Mouse (Mus musculus): ENCODE results near the gene Prkag2. TPM values are rescaled to one million over a fixed set of nuclear protein-coding genes. Genes with fewer than 3 reads are reported as not detected.
A peak's percentile ranks its signal among the peaks of the same experiment; 100 is the strongest.

Gene Prkag2
- total RNA-seq, 2 experiments from 2014 or later, result 151 to 155 TPM

DNA sequence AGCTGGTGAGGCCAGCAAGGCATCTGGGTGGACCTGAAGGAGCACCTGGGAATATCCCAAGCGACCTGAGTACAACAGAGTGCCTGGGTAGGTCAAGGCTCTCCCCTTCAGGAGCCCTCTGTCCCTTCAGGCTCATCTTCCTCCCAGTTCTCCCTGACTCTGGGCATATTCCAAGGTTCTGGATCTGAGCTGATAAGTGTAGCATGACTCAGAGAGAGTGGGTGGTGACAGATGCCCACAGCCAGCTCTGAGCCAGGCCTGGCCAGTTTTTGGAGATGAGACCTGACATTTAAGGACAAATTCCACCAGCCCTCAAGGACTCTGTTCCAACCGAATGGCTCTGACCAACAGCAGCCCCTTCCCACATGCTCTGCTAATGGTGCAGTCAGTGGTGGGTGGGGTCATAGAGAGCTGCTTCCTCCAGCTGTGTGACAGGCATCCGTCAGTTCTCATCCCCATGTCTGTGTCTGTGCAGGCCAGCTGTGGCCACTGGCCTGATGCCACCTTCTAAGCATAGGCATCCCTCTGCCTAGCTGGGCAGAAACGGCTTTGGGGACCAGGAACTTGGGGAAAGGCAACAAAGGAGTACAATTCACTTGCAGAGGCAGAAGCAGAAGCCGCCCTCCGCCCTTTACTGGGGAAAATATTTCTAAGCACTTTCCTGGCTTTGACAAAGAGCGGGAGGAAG lies 46.3 kb downstream of the Prkag2 start:
- no peak for DNase-seq (ENCODE audit: low spot score in 2 of 2)

DNA sequence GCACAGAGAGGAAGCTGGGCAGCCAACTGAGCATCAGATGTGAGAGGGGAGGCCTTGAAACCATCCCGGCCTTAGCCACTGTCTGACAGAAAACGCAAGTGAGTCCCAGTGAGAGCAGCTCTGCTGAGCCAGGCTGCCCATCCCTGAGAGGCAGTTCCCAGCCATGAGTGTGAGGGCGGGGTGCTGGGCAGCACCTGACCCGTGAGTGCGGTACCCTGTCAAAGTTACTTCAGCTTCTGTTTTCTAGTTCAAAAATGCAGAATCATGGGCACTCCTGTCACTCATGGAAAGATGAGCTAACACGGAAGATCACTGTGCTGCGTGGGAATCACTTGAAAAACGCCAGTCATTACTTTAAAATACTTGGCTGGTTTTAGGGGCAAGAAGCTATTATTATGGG lies 49.6 kb downstream of the Prkag2 start:
- DNase-seq (ENCODE audit: low spot score in 2 of 2), result no peak

DNA sequence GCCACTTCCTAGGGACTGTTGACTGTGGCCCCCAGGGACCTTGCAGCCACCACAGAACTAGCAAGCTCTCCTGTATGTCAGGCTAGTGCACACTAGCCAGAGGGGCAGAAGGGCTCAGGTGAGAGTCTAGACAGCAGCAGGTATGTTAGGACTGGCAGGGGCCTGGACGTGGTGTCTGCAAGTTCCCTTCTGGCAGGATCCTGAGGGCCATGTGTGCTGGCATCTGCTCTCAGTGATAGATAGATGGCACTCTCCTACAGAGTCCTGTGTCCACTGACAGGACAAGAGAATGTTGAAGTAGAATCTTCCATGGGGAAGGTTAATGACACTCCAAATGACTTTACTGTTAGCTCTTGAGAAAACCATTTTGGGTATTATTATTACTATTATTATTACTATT lies 52.8 kb downstream of the Prkag2 start:
- DNase-seq (ENCODE audit: low spot score in 2 of 2), result no peak

DNA sequence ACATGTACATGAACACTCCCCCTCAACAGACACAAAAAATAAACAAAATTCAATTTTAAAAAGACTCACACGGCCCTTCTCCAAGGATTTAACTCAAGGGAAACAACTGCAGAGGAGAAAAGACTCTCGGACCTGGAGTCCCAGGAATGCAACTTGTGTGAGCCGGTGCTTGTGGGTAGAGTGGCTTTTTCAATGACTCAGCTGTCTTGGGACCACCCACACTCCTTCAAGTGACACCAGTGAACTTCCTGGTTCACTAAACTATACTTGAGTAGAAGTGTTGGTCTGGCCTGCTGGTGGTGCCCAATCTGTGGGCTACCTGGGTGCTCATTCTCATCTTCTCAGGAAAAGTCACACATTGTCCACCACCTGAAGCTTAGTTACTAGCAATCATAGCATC lies 53.7 kb downstream of the Prkag2 start:
- no peak for DNase-seq (ENCODE audit: low spot score in 2 of 2)

DNA sequence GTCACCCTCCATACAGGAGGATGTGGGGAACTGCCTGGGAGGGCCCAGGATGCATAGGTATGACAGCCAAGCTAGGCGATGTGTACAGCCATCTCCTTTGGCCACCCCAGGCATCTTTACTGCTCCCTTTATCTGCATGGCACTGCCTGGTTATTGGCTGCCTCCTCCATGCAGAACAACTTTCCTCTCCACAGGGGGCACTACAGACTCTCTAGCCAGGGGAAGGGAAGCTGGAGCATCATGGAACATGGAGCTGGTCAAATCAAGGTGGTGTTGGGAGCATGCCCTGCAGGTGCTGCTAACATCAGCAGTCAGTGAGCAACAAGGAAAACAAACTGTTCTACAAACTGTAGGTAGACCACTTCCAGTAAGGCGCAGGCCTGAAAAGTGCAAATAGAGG lies 56.4 kb downstream of the Prkag2 start:
- no peak for DNase-seq (ENCODE audit: low spot score in 2 of 2)

DNA sequence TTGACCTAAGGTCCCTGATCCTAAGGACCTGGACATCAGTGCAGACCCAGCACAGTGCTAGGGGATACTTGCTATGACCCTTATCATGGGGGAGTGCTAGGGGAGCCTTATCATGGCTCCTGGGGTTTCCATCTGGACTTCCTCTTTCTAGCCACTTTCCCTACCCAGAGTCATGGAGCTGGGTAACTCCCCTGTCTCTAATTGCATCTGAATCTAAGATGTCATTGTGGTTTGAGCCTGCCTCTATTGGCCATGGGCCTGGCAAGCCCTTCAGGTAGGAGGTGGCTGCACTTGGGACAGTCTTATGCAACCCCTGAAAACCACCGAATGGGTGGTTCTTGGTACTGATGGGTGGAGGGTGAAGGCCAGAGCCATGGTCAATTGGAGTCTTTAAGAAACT lies 58.5 kb downstream of the Prkag2 start:
- no peak for DNase-seq (ENCODE audit: low spot score in 2 of 2)

DNA sequence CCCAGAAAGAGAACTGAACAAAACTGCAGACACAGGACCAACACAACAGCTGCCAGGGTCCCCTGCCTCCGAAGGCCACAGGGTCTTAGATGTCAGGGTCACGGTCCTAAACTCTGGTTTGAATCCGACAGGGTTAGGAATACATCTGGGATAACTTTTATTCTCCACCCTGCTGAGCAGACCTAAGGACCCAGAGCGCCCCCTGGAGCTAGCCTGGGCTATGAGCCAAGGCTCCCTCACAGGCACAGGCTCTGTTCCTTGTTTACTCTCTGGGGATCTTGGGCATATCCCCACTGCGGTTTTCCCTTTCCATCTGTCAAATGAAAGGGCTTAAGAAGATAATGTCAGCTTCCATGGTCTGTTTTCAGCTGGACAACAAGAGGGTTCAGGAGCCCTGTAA lies 59.1 kb downstream of the Prkag2 start:
- peak in 1 of 2 experiments; percentile 40 for DNase-seq (ENCODE audit: low spot score in 2 of 2)

DNA sequence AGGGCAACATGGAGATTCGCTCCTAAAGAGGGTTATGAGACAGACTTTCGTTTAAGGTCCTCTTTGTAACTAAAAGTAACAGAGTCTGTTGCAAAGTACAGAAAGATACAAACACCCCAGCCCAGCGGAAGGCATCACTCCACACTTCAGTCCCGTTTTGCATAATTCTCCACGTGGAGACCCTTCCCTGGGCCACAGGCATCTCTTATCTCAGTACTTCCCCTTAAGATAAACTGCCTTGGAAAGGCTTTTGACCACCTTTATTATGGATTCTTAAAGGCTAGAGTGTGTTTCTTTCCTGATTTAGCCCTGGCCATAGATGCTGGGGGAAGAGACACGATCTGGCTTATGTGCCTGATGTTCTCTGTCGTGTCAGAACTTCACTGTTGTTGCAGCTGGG lies 59.5 kb downstream of the Prkag2 start:
- no peak for DNase-seq (ENCODE audit: low spot score in 2 of 2)

DNA sequence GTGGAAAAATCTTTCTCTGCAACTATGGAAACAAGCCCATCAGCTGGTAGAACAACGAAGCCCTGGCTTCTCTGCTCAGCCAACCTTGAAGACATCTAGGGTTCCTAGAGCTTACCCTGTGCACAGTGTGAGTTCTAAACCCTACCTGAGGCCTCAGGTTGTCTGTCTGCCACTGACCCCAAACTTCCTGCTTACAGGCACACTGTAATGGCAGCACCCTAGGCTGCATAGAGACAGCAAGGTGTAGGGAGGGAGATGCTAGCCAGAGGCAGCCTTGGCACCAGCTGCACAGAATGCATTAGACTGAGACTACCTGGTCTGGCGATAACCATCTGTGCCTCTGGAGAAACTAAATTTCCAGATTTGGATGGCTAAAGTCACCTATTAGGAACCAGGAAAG lies 61.6 kb downstream of the Prkag2 start:
- no peak for DNase-seq (ENCODE audit: low spot score in 2 of 2)

DNA sequence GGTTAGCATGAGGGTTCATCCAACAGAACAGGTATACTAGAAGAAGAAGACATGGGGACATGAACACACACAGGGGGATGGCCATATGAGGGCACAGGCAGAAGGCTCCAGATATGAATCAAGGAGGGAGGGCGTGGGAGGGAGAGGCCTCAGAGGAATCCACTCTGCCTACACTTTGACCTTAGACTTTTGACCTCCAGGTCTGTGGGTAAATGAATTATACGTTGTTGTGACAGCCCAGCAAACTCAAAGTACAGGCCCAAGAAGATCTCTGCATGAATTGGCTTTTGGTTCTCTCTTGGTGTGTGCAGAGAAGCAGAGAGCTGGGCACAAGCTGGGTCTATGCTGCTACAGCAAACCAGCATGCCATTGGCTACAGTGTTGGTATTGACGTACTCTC lies 65.1 kb downstream of the Prkag2 start:
- no peak for DNase-seq (ENCODE audit: low spot score in 2 of 2)

DNA sequence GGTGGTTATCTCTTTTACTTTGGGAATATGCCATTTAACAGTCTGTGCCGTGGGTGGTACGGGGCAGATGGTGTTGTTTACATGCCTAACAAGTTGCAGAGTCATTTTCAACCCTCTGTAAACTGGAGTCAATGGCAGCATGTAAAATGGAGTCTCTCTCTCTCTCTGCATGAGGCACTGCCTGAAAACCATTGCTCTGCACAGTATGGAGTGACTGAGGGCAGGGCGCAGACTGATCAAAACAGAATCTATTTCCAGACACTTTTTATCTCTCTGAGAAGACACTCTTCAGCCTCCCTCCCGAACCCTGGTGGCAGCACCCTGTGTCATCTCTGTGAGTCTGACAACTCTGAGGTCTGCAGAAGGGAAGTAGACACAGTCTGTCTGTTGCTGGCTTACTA lies 69.0 kb downstream of the Prkag2 start:
- peak; percentile 58 to 87 for DNase-seq (ENCODE audit: low spot score in 2 of 2)

DNA sequence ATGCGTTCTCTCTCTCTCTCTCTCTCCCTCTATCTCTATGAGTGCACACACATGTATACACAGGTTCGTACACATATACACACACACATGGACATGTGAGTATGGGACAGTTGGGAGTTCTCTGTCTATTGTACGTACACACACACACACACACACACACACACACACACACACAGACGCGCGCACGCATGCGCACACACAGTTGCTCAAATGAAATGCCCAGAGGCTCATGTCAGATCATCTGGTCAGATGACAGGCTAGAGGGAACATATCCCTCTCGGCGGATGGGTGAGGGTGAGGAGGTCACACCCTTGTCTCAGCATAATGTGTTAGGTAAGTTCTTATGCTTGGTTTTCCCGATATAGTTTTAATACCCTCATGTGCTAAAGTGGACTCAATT lies 69.4 kb downstream of the Prkag2 start:
- DNase-seq (ENCODE audit: low spot score in 2 of 2), result no peak

DNA sequence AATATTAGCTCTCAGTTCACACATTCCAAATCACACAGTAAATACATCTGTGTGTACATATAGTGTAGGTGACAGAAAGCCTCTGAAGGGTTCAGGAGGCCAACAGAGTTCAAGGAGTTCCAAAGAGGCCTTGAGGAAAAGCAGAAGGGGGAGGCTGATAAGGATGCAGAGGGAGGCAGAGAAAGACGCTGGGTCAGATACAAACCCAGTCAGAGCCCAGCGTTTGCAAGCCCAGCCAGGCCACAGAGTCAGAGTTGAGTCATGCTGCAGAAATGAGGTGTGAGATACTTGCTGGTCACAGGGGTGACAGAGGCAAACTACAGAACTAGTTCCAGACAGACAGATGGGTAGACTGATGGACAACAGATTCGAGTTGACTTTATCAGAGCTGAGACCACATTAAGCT lies 70.2 kb downstream of the Prkag2 start:
- no peak for DNase-seq (ENCODE audit: low spot score in 2 of 2)

DNA sequence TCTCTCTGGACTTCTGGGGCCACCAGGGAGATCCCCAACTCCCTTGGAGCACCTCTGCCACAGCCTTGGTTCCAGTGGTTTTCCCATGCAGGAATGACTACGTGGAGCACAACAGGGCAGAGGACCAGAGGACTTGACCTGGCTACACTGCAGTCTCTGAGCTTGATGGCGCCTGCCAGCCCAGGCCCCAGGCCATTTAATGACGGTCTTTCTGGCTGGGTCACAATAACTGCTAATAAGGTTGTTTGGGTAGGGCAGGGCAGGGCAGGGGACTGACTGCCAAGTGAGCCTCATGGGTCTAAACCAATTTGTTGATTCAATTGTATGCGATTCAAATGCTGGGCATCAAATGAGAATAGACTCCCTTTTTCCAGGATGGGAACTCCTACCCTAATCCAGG lies 72.8 kb downstream of the Prkag2 start:
- peak in 1 of 2 experiments; percentile 29 for DNase-seq (ENCODE audit: low spot score in 2 of 2)

DNA sequence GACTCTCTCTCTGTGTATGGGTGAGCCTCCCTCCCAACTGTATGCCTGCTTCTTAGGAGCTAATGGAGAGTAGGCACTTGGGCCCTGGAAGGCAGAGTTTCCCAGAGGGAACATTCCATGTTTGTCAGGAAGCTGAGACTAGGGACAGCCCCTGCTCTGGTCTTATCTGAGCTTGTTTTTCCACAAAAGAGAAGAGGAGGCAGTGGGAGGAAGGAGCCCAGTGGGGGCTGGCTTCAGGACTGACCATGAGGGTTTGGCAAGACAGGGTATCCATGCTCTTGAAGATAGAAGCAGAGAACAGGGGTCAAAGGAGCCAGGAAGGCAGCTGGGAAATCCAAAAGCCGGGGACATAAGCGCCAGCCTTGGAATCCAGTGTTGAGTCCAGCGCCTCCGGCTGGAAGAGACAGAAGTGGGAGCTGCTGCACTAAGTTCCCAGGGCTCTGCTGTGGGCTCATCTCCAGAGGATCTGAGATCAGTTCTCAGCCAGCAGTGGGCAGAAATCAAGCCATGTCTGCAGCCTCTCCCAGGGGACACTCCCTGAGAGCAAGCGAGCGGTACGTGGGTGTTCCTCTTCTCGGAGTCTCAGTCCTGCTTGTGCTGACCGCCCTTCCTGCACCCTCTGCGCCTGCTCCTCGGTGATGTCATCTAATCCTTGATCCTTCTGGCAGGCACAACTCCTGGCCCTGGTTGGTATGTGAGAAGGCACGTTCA lies 75.0 kb downstream of the Prkag2 start:
- no peak for DNase-seq (ENCODE audit: low spot score in 2 of 2)

DNA sequence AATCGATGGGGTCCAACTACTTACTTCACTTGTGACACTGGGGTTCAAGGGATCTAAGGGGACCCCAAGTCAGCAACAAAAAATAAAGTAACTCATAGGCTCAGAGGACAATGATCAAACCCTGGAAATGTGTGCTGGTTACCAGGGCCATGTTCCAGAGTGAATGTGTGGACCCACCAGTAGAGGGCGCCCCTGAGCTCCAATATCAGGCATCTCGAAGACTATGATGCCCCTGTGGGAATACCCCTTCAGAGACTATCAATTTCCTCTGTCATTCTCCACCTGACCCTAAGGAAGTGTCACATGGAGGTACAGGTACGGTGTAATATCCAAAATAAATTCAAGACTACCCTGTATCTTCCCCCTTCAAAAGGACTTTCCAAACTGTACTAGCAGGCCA lies 77.5 kb downstream of the Prkag2 start:
- DNase-seq (ENCODE audit: low spot score in 2 of 2), result no peak

DNA sequence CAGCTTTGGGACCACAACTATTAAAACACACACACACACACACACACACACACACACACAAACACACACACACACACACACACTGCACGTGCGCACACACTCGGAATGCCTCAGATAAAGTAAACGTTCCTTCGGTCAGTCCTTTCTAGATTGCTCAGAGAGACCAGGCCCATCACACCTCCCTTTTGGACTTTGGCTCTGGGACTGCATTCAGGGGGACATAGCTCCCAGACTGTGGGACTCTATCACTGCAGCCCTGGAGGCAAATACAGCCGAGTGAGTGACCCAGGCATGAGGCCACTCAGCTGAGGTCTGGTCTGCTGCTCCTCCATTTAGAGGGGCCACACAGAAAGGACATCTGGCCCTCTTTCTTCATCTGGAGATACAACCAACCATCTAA lies 81.2 kb downstream of the Prkag2 start:
- DNase-seq (ENCODE audit: low spot score in 2 of 2), result no peak

DNA sequence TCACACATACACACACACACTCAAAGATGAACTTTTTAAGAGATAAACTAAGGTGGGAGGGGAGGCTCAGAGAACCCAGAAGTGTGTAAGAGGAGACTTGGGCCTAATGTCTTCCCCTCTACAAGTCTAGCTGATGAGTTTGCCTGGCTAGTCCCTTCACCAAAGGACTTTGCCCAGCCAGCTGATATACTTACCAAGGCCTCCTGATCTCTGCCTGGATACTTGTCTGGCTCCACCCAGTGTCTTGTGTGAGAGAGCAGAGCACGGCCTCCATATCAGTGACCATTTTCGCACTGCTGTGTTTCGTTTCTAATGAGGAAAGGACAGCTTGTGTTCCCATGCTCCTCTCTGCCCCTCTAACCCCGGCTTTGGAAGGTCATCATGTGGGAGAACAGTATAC lies 88.3 kb downstream of the Prkag2 start:
- DNase-seq (ENCODE audit: low spot score in 2 of 2), result no peak

DNA sequence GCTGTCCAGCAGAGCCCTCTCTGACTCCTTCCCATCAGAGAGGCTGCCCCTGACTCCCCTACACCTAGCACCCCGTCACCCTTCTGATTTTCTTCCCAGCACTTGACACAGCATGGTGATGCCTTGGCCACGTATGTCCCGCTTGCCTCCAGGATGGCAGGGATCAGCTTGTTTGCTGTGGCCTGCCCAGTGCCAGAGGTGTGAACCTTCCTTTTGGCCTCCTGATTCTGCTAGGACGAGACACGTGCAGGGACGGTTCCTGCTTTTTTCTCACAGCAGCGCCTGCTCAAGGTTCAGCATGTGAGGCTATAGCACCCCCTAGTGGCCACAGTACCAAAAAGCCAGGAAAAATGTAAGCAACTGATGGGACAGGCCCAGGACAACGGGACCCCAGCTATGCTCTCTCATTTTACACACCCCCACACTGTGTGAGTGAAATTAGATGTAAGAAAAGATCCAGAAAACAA lies 89.4 kb downstream of the Prkag2 start:
- peak; percentile 75 to 88 for DNase-seq (ENCODE audit: low spot score in 2 of 2)

DNA sequence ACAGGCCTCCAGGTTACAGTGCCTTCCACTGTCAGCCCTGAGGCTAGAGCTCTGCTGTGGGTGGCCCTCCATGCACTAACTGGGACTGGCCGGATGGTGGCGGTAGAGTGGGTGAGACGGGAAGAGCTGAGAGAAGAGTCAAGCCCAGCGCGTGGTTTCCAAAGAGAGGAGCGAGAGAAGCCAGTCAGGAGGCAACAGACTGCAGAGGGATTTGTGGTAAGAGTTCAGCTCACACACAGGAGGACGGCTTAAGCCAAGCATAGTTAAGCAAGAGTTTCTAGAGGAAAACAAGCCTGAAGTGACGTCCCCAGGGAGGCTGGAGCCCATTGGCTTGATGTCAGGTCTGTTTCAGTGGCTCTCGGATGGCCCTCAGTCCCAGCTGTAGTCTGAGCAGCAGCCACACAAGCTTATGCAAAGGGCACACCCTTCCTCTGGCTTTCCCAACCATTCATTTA lies 90.0 kb downstream of the Prkag2 start:
- DNase-seq (ENCODE audit: low spot score in 2 of 2), result peak; percentile 92

DNA sequence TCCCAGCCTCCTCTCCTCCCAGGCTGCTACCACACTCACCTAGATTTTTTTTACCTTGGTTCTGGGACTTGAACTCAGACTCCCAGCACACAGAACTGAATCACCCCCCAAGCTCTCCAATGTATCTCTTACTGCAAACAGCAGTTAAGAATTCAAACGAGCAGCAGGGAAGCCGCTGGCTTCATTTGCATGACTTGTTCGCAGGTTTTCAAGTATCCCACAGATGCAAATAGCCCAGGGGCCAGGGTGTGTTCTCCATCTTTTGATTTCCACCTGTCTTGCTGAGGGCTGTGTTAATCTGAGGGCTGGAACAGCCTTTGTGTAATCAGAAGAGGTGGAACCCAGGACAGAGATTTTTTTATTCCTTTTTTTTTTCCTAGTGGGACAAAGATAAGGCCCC lies 90.7 kb downstream of the Prkag2 start:
- DNase-seq (ENCODE audit: low spot score in 2 of 2), result no peak

DNA sequence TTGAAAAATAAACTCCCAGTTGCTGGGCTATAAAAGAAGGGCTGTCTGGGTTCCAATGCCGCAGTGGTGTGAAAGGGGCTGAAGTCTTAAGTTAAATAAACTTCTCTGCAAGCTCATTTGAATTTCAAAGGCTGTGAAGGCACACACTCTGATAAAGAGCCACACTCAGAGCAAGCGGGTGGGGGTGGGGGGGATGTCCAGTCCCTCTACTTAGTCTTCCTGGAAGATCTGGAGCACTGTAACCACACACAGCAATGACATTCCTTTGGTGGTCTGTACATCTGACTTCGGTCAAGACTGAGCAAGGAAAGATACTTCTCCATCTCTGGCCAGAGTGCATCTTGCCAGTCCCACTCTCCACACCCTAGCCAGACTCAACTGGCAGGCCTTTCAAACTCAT lies 91.5 kb downstream of the Prkag2 start:
- no peak for DNase-seq (ENCODE audit: low spot score in 2 of 2)

DNA sequence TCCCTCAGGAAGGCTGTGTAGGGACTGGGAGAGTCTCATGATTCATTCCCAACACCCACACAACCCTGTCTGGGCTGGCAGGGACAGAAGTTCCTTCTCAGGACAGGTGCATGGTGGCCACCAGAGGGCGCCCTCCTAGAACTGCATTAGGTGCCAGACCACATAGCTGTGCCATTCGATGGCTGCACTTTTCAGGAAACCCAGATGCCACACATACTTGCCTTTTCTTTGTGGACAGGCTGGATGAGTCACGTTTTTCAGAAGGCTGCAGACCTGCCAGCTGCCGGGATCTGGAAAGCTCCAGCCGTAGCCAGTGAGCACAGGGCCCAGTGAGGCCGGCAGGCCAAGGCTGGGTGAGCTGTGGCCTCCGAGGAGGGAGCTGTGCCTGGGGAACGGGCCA lies 93.6 kb downstream of the Prkag2 start:
- DNase-seq (ENCODE audit: low spot score in 2 of 2), result peak; percentile 66 to 73

Measured in layer of hippocampus, postnatal 14 days (tissue).